Mouse (Mus musculus): ENCODE data around the gene Klk5. TPM values are rescaled to one million over a fixed set of nuclear protein-coding genes. Genes with fewer than 3 reads are reported as not detected.

The Klk5 gene
- polyA plus RNA-seq, 1 experiment from 2014 or later: not detected

DNA sequence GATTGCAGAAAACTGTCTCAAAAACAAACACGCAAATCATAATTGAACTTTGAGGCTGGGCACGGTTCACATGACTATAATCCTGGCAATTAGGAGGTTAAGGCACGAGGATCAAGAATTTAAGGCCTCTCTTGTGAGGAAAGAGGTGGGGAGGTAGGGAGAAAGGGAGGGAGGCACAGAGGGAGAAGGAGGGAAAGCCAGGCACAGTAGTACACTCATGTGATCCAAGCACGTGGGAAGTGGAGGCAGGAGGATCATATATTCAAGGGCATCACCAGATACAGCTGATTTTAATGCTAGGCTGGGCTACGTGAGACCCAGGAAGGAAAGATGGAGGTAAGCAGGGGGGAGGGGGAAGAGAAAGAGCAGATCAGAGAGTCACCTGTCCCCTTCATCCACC, 49.6 kb downstream of the Klk5 start:
- no peak overlapping the region for H3K27ac ChIP-seq (ENCODE audit: low read depth)
- H3K36me3 ChIP-seq (ENCODE audit: insufficient read depth): no peaks in the 10 kb centered on the region
- DNase-seq (no peak), ATAC-seq (ENCODE audit: insufficient read depth) (no peak)
- H3K9ac ChIP-seq: no peak overlapping the region
- H3K4me2 ChIP-seq: no peak overlapping the region
- TF ChIP-seq CTCF (IDR thresholded peaks at IDR 0.05; ENCODE audit: low read depth): no peak
- WGBS: 51% methylated on average over 5 of the region's 5 CpGs
- no peaks in the 10 kb centered on the region for H3K27me3 ChIP-seq (ENCODE audit: insufficient read depth, low read length)
- H3K4me1 ChIP-seq (ENCODE audit: insufficient read depth): no peaks in the 10 kb centered on the region
- no peaks in the 10 kb centered on the region for H3K9me3 ChIP-seq (ENCODE audit: low read depth, low read length)
- H3K4me3 ChIP-seq (ENCODE audit: low read depth, low read length): no peak overlapping the region

GRCm38 (mm10) chr7:43891788-43892187, 50.0 kb downstream of the Klk5 start:
- Histone ChIP-seq H3K4me3 (ENCODE audit: low read depth, low read length) (no peak overlapping the region), H3K27me3 (ENCODE audit: insufficient read depth, low read length) (no peaks in the 10 kb centered on the region), H3K4me2 (no peak overlapping the region), H3K9ac (no peak overlapping the region), H3K9me3 (ENCODE audit: low read depth, low read length) (no peaks in the 10 kb centered on the region), H3K36me3 (ENCODE audit: insufficient read depth) (no peaks in the 10 kb centered on the region), H3K4me1 (ENCODE audit: insufficient read depth) (no peaks in the 10 kb centered on the region), H3K27ac (ENCODE audit: low read depth) (no peak overlapping the region)
- TF ChIP-seq CTCF (IDR thresholded peaks at IDR 0.05; ENCODE audit: low read depth): no peak
- 29% methylated on average over 3 of the region's 3 CpGs for WGBS
- no peak for ATAC-seq (ENCODE audit: insufficient read depth)
- DNase-seq: no peak

GRCm38 (mm10) chr7:43894836-43895235, 53.1 kb downstream of the Klk5 start:
- 0% methylated on average over 1 of the region's 1 CpGs for WGBS
- Histone ChIP-seq H3K36me3 (ENCODE audit: insufficient read depth) (no peaks in the 10 kb centered on the region), H3K9ac (no peak overlapping the region), H3K4me3 (ENCODE audit: low read depth, low read length) (no peak overlapping the region), H3K4me1 (ENCODE audit: insufficient read depth) (no peaks in the 10 kb centered on the region), H3K27me3 (ENCODE audit: insufficient read depth, low read length) (no peaks in the 10 kb centered on the region), H3K4me2 (no peak overlapping the region), H3K9me3 (ENCODE audit: low read depth, low read length) (no peaks in the 10 kb centered on the region), H3K27ac (ENCODE audit: low read depth) (no peak overlapping the region)
- DNase-seq: peak; percentile 97
- peak; percentile 95 for TF ChIP-seq CTCF (IDR thresholded peaks at IDR 0.05; ENCODE audit: low read depth)
- peak; percentile 96 for ATAC-seq (ENCODE audit: insufficient read depth)

Other genes starting within 250 kb of the Klk5 start
- 0.23 and 0.33 TPM in 2 replicates for gene Zfp819, start 234.8 kb upstream of the Klk5 start, polyA plus RNA-seq (2014; fragmentation: Nextera tagmentation; extraction: Ambion mirVana)
- gene Ceacam18, start 207.3 kb upstream of the Klk5 start, polyA plus RNA-seq (2014; fragmentation: Nextera tagmentation; extraction: Ambion mirVana): not detected in 2 replicates
- gene Siglece, start 181.8 kb upstream of the Klk5 start, polyA plus RNA-seq (2014; fragmentation: Nextera tagmentation; extraction: Ambion mirVana): 0.62 and 1.1 TPM in 2 replicates
- gene Ctu1, start 170.0 kb upstream of the Klk5 start, polyA plus RNA-seq (2014; fragmentation: Nextera tagmentation; extraction: Ambion mirVana): 10.8 TPM in 2 replicates
- not detected in 2 replicates for gene Klk14, start 151.6 kb upstream of the Klk5 start, polyA plus RNA-seq (2014; fragmentation: Nextera tagmentation; extraction: Ambion mirVana)
- 1.3 and 1.7 TPM in 2 replicates for gene Klk13, start 129.4 kb upstream of the Klk5 start, polyA plus RNA-seq (2014; fragmentation: Nextera tagmentation; extraction: Ambion mirVana)
- gene Klk12, start 73.1 kb upstream of the Klk5 start, polyA plus RNA-seq (2014; fragmentation: Nextera tagmentation; extraction: Ambion mirVana): not detected in 2 replicates
- not detected in 2 replicates for gene Klk11, start 67.4 kb upstream of the Klk5 start, polyA plus RNA-seq (2014; fragmentation: Nextera tagmentation; extraction: Ambion mirVana)
- gene Klk10, start 60.9 kb upstream of the Klk5 start, polyA plus RNA-seq (2014; fragmentation: Nextera tagmentation; extraction: Ambion mirVana): 0.70 and 0.81 TPM in 2 replicates
- gene Klk9, start 50.1 kb upstream of the Klk5 start, polyA plus RNA-seq (2014; fragmentation: Nextera tagmentation; extraction: Ambion mirVana): 0.20 TPM in 1 of 2 replicates, not detected in the other
- gene Klk8, start 44.4 kb upstream of the Klk5 start, polyA plus RNA-seq (2014; fragmentation: Nextera tagmentation; extraction: Ambion mirVana): 21.0 and 26.2 TPM in 2 replicates
- gene Klk7, start 30.7 kb upstream of the Klk5 start, polyA plus RNA-seq (2014; fragmentation: Nextera tagmentation; extraction: Ambion mirVana): 0.09 TPM in 1 of 2 replicates, not detected in the other
- not detected in 2 replicates for gene Klk6, start 17.5 kb upstream of the Klk5 start, polyA plus RNA-seq (2014; fragmentation: Nextera tagmentation; extraction: Ambion mirVana)
- gene Klk4, start 39.2 kb downstream of the Klk5 start, polyA plus RNA-seq (2014; fragmentation: Nextera tagmentation; extraction: Ambion mirVana): not detected in 2 replicates
- gene Klk15, start 91.8 kb downstream of the Klk5 start, polyA plus RNA-seq (2014; fragmentation: Nextera tagmentation; extraction: Ambion mirVana): not detected in 2 replicates
- gene Klk1b8, start 108.7 kb downstream of the Klk5 start, polyA plus RNA-seq (2014; fragmentation: Nextera tagmentation; extraction: Ambion mirVana): not detected in 2 replicates
- not detected in 2 replicates for gene Klk1b1, start 124.8 kb downstream of the Klk5 start, polyA plus RNA-seq (2014; fragmentation: Nextera tagmentation; extraction: Ambion mirVana)
- gene Klk1b9, start 134.1 kb downstream of the Klk5 start, polyA plus RNA-seq (2014; fragmentation: Nextera tagmentation; extraction: Ambion mirVana): not detected in 2 replicates
- not detected in 2 replicates for gene Klk1b11, start 153.9 kb downstream of the Klk5 start, polyA plus RNA-seq (2014; fragmentation: Nextera tagmentation; extraction: Ambion mirVana)
- gene Klk1b26, start 170.2 kb downstream of the Klk5 start, polyA plus RNA-seq (2014; fragmentation: Nextera tagmentation; extraction: Ambion mirVana): not detected in 2 replicates
- not detected in 2 replicates for gene Klk1b27, start 210.3 kb downstream of the Klk5 start, polyA plus RNA-seq (2014; fragmentation: Nextera tagmentation; extraction: Ambion mirVana)

Data from lung, embryonic 14.5 days (tissue).